Mouse (Mus musculus): Measurements from ENCODE around the gene Fbxl7. TPM values are rescaled to one million over a fixed set of nuclear protein-coding genes. Genes with fewer than 3 reads are reported as not detected.
A peak's percentile ranks its signal among the peaks of the same experiment; 100 is the strongest.

The Fbxl7 gene
- polyA plus RNA-seq, 1 experiment from 2014 or later = 11.6 TPM

DNA sequence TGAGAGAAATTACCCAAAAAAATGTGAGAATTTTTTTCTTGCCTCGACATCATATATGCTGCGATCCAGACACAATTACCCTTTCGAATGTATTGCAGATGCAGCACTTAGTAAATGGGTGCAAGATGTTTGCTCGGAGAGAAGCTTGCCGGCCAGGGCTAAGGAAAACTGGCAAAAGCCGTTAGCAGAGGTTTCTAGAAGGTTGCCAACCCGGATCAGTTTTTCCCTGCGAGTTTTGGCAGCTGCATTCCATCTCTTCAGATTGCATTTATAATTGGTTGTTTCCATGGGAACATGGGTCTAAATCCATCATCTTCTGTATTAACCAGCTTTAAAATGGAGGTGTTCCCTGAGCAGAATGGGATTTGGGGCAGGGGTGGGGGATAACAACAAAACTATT is 240.4 kb downstream of the Fbxl7 start:
- H3K4me3 ChIP-seq = no peak overlapping the region
- WGBS = 94% methylated on average over 8 of the region's 8 CpGs
- H3K27ac ChIP-seq (replicated peaks) = no peak overlapping the region
- no peaks in the 10 kb centered on the region for H3K9me3 ChIP-seq (replicated peaks)
- H3K4me1 ChIP-seq = no peaks in the 10 kb centered on the region
- DNase-seq (ENCODE audit: low spot score) = no peak
- no peaks in the 10 kb centered on the region for H3K27me3 ChIP-seq (ENCODE audit: low read depth, poor library complexity, severe bottlenecking)
- H3K36me3 ChIP-seq = no peaks in the 10 kb centered on the region

DNA sequence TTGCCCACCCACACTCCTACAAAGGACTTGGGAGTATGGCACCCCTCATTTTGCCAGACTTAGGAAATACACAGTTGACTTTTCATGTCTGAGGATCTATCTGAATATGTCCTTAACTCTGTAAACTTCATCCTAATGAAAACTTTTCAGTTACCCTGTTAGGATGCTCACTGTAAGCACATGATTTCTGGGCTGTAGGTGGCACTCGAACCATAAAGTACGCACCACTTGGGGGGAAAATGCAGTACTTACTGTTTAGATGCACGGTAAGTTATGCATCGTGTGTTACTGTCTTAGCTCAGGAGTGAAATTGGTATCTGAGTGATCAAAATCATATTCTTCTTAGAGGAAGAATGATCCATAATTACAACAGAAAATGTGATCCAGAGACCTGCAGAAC is 252.8 kb downstream of the Fbxl7 start:
- Histone ChIP-seq H3K4me3 (no peak overlapping the region), H3K4me1 (no peaks in the 10 kb centered on the region)
- 94% methylated on average over 4 of the region's 4 CpGs for WGBS

DNA sequence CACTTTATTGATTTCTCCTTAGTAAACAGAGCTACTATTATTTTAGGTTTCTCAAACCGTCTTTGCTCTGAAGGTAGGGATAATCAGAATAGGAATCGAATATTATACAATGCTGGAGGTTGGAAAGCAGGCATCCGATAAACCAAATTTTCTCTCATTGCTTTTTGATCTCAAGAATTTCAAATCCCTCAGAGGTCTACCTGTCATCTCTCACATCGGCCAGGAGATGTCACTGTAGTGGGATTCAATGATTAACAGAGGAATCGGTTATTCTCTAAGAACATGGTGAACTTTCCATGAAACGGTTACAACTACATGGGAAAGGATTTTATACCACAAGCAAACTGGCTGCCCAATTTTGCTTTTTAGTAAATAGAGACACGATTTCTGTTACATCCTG is 255.7 kb downstream of the Fbxl7 start:
- no peaks in the 10 kb centered on the region for H3K4me1 ChIP-seq
- H3K27ac ChIP-seq (replicated peaks) = no peak overlapping the region
- H3K36me3 ChIP-seq = no peaks in the 10 kb centered on the region
- no peaks in the 10 kb centered on the region for H3K27me3 ChIP-seq (ENCODE audit: low read depth, poor library complexity, severe bottlenecking)
- no peaks in the 10 kb centered on the region for H3K9me3 ChIP-seq (replicated peaks)
- 75% methylated on average over 7 of the region's 7 CpGs for WGBS
- DNase-seq (ENCODE audit: low spot score) = no peak
- no peak overlapping the region for H3K4me3 ChIP-seq

More for the DNA sequence above, 252.8 kb downstream of the Fbxl7 start:
- DNase-seq (ENCODE audit: low spot score) = no peak
- Histone ChIP-seq H3K27ac (replicated peaks) (no peak overlapping the region), H3K9me3 (replicated peaks) (no peaks in the 10 kb centered on the region), H3K36me3 (no peaks in the 10 kb centered on the region), H3K27me3 (ENCODE audit: low read depth, poor library complexity, severe bottlenecking) (no peaks in the 10 kb centered on the region)

DNA sequence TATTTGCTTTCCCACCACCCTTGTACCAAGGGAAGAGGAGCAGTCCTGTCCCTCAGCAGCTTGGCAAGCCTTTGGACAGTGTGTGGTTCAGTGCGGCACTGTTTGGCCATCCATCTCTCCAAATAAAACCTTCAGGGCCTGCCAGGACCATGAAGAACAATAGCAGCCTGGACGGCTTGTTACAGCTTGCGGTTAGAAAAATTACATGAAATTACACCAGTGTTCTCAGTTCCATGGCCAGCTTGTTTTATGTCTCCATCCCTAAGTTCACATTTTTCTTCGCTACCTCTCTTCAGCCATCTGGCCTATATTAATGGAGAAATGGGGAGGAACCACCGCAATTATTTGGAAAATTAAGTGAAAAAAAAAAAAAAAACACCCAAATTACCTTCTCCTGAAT is 259.8 kb downstream of the Fbxl7 start:
- Histone ChIP-seq H3K36me3 (no peaks in the 10 kb centered on the region), H3K4me3 (no peak overlapping the region), H3K4me1 (no peaks in the 10 kb centered on the region), H3K9me3 (replicated peaks) (no peaks in the 10 kb centered on the region), H3K27ac (replicated peaks) (no peak overlapping the region), H3K27me3 (ENCODE audit: low read depth, poor library complexity, severe bottlenecking) (no peaks in the 10 kb centered on the region)
- no peak for DNase-seq (ENCODE audit: low spot score)
- 85% methylated on average over 5 of the region's 5 CpGs for WGBS

DNA sequence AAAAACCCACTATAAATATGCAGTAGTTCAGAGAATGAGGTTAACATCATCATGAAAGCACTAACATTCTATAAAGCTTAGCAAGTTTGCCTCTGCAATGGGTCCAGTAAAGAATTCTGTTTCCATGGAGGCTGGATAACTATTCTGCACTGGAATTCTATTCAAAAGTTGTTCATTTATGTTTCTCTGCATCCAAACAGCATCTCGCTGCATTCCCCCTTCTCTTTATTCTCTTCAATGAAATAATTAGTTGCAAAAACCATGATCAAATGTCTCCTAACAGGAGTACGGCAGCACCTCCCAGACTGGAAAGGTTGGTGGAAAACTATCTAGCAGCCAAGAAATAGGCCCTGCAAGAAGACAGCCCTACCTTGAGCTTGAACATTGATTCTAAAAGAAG is 267.2 kb downstream of the Fbxl7 start:
- Histone ChIP-seq H3K27me3 (ENCODE audit: low read depth, poor library complexity, severe bottlenecking) (no peaks in the 10 kb centered on the region), H3K4me3 (no peak overlapping the region), H3K27ac (replicated peaks) (no peak overlapping the region), H3K9me3 (replicated peaks) (no peaks in the 10 kb centered on the region), H3K36me3 (no peaks in the 10 kb centered on the region), H3K4me1 (peaks cover 9% of the 10 kb centered on the region)
- WGBS = 54% methylated on average over 2 of the region's 2 CpGs
- no peak for DNase-seq (ENCODE audit: low spot score)

DNA sequence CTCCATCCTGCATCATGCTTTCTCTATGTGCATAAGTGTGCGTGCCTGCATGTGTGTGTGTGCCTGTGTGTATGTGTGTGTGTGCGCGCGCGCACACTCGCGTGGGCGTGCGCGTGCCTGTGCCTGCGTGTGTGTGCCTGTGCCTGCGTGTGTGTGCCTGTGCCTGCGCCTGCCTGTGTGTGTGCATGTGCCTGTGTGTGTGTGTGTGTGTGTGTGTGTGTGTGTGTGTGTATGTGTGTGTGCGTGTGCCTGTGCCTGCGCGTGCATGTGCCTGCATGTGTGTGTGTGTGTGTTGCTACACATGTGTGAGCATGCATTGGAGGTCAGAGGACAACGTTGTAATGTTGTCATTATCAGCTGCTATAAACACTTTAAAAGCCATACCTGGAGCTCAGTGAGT is 272.1 kb downstream of the Fbxl7 start:
- 95% methylated on average over 17 of the region's 17 CpGs for WGBS
- no peaks in the 10 kb centered on the region for H3K36me3 ChIP-seq
- H3K27ac ChIP-seq (replicated peaks) = no peak overlapping the region
- H3K4me3 ChIP-seq = no peak overlapping the region
- DNase-seq (ENCODE audit: low spot score) = no peak
- no peaks in the 10 kb centered on the region for H3K9me3 ChIP-seq (replicated peaks)
- H3K27me3 ChIP-seq (ENCODE audit: low read depth, poor library complexity, severe bottlenecking) = no peaks in the 10 kb centered on the region
- peaks cover 6% of the 10 kb centered on the region for H3K4me1 ChIP-seq

DNA sequence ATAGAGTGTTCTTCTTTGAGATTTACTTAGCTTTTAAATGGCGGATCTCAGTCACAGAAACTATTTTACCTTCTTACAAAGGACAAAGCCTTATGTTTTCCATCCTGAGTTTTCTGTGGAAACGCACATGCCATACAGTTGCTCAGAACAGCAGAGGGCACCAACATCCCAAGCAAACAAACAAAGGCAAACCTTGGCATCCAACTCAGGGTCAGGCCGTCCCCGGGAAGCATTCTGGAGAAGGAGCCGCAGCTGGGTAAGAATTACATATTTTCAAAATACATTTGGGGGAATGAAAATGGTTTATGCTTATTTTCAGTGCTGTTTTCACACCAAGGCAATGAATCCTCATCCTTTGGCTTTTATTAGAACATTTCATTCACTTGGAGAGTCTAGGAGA is 275.1 kb downstream of the Fbxl7 start:
- no peak overlapping the region for H3K27ac ChIP-seq (replicated peaks)
- H3K4me1 ChIP-seq = no peaks in the 10 kb centered on the region
- WGBS = 61% methylated on average over 5 of the region's 5 CpGs
- H3K4me3 ChIP-seq = no peak overlapping the region
- no peaks in the 10 kb centered on the region for H3K36me3 ChIP-seq
- no peaks in the 10 kb centered on the region for H3K9me3 ChIP-seq (replicated peaks)
- H3K27me3 ChIP-seq (ENCODE audit: low read depth, poor library complexity, severe bottlenecking) = no peaks in the 10 kb centered on the region
- peak; percentile 23 for DNase-seq (ENCODE audit: low spot score)

DNA sequence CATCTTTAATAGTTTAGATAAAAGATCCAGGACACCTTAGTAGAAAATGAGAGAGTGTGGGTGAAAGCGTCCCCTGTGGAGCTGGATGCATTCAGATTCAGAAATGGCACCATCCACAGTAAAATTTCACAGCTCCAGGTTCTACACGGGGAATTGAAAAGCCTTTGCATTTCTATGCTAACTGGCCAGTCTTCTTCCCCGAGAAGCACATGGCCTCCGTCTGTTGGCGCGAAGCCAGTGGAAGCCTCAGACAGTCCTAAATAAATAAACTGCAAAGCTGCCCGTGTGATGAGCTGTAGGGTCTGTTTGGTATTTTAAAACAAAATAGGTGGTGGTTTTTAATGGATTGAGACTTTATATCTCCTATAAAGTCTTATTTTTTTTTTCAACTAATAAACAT is 276.2 kb downstream of the Fbxl7 start:
- peak; percentile 15 for DNase-seq (ENCODE audit: low spot score)
- WGBS = 85% methylated on average over 7 of the region's 7 CpGs

DNA sequence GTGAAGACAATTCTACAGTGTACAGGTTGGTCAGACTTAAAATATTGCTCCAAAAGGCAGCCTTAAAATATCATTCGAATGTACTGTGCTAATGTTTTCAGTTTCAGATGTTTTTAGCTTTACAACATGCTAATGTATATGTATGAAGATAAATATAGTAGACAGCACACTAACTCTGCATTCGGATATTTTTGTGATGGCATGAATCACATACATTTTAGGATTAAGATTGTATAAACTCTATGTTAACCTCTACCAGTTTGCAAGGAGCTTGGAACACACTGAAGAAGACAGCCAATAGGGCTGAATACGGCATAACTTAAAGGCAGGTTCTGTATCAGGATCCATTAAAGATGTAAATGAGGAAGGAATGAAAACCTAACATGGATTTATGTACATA is 299.1 kb downstream of the Fbxl7 start:
- H3K36me3 ChIP-seq = no peaks in the 10 kb centered on the region
- no peak for DNase-seq (ENCODE audit: low spot score)
- no peaks in the 10 kb centered on the region for H3K4me1 ChIP-seq
- WGBS = 87% methylated on average over 3 of the region's 3 CpGs
- no peak overlapping the region for H3K4me3 ChIP-seq
- no peaks in the 10 kb centered on the region for H3K27me3 ChIP-seq (ENCODE audit: low read depth, poor library complexity, severe bottlenecking)
- H3K9me3 ChIP-seq (replicated peaks) = no peaks in the 10 kb centered on the region
- no peak overlapping the region for H3K27ac ChIP-seq (replicated peaks)

More for the DNA sequence above, 276.2 kb downstream of the Fbxl7 start:
- H3K4me3 ChIP-seq = no peak overlapping the region
- no peaks in the 10 kb centered on the region for H3K9me3 ChIP-seq (replicated peaks)
- no peaks in the 10 kb centered on the region for H3K4me1 ChIP-seq
- no peaks in the 10 kb centered on the region for H3K27me3 ChIP-seq (ENCODE audit: low read depth, poor library complexity, severe bottlenecking)
- H3K36me3 ChIP-seq = no peaks in the 10 kb centered on the region
- no peak overlapping the region for H3K27ac ChIP-seq (replicated peaks)

DNA sequence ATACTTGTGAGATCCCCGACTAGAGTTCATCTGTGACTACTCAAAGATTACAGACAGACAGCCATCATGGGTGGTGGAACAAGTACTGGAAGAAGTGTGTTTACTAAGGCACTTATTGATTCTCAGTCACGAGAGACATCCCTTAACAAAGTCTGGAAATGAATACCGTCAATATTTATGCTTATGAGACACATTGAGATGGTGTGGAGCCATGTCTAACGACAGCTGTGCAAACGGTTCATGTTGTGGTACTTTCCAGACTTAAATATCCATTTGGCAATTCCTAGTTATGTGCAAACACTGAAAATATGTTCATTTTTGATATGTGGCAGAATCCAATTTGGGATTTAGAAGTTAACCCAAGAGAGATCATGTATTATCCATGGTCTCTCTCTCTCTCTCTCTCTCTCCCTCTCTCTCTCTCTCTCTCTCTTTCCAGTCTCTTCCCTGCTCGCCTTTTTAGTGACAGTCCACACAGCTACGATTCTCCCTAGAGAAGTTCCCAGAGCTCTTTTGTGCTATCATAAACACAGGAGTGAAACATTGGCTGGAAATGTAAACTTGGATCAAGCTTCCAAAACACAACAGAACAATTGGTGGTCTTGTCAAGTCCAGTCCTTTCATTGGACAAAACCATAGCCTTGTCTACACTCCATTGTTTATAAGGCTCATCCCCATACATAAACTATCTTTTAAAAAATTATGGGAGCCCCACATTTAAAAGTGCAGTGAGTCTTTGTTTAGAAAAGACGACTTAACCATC is 315.3 kb downstream of the Fbxl7 start:
- no peak for DNase-seq (ENCODE audit: low spot score)
- Histone ChIP-seq H3K4me3 (no peak overlapping the region), H3K36me3 (no peaks in the 10 kb centered on the region), H3K9me3 (replicated peaks) (no peaks in the 10 kb centered on the region), H3K27ac (replicated peaks) (no peak overlapping the region), H3K27me3 (ENCODE audit: low read depth, poor library complexity, severe bottlenecking) (no peaks in the 10 kb centered on the region), H3K4me1 (no peaks in the 10 kb centered on the region)
- 86% methylated on average over 8 of the region's 8 CpGs for WGBS

DNA sequence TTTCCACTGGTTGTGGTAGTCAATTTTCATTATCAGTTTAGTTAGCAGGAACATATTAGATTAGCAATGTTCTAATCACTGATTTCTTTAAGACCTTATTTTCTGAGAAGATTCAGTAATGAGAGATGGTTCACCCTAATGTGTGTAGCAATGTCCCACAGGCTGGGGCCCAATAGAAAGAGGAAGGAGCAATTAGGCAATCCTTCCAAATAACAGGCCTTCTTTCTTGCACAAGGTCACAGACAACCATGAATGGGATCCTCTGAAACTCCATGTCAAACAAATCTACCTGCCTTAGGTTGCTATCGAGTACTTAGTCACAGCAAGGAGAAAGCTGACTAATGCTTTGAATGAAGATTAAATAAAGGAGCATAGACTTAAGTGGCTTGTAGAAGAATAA is 316.9 kb downstream of the Fbxl7 start:
- Histone ChIP-seq H3K4me3 (no peak overlapping the region), H3K36me3 (no peaks in the 10 kb centered on the region), H3K27me3 (ENCODE audit: low read depth, poor library complexity, severe bottlenecking) (no peaks in the 10 kb centered on the region), H3K9me3 (replicated peaks) (no peaks in the 10 kb centered on the region), H3K27ac (replicated peaks) (no peak overlapping the region), H3K4me1 (no peaks in the 10 kb centered on the region)
- DNase-seq (ENCODE audit: low spot score) = no peak
- 93% methylated on average over 1 of the region's 1 CpGs for WGBS

DNA sequence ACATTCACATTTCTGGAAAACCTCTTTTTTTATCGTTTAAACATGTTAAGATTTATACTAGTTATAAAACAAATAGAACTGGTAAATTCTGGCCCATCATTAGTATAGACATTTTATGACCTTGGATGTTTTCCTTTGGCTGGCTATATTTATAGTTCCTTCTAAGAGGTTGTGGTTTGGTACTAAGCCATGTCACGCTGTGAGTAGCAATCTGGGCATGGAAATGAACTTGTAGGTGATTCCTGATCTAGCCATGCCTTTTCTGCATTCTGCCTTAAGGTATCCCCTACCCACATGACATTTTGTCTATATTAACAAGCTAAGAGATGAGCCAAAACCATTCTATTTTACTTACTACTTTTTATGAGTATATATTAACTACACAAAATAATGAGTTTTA is 329.3 kb downstream of the Fbxl7 start:
- no peaks in the 10 kb centered on the region for H3K36me3 ChIP-seq
- H3K4me3 ChIP-seq = no peak overlapping the region
- WGBS = 95% methylated on average over 2 of the region's 2 CpGs
- no peaks in the 10 kb centered on the region for H3K9me3 ChIP-seq (replicated peaks)
- DNase-seq (ENCODE audit: low spot score) = no peak
- no peak overlapping the region for H3K27ac ChIP-seq (replicated peaks)
- H3K4me1 ChIP-seq = no peaks in the 10 kb centered on the region
- no peaks in the 10 kb centered on the region for H3K27me3 ChIP-seq (ENCODE audit: low read depth, poor library complexity, severe bottlenecking)

DNA sequence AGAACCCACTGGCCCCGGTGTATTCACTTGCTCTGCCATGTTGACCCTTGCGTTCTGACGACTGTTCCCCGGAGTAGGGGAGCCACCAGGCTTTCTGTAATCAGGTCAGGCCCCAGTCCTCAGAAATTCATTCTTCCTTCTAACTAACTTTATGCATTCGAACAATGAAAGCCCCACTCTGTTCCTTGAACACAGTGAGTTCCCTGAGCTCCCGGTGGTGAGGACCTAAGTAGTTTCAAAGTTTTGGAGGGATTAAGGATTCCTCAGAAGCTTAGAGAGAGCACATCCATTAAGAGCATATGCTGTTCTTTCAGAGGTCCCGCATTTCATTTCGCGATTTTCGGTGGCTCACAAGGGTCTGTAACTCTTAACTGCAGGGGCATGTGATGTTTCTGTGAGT is 341.8 kb downstream of the Fbxl7 start:
- Histone ChIP-seq H3K27me3 (ENCODE audit: low read depth, poor library complexity, severe bottlenecking) (no peaks in the 10 kb centered on the region), H3K4me1 (peaks cover 23% of the 10 kb centered on the region), H3K27ac (replicated peaks) (peak overlapping the region; percentile 69), H3K36me3 (peaks cover 11% of the 10 kb centered on the region), H3K4me3 (no peak overlapping the region), H3K9me3 (replicated peaks) (no peaks in the 10 kb centered on the region)
- 23% methylated on average over 10 of the region's 10 CpGs for WGBS
- peak; percentile 17 for DNase-seq (ENCODE audit: low spot score)
